Mouse (Mus musculus) intestine, postnatal 0 days (tissue): ENCODE data around the gene Tnfrsf11a. TPM values are rescaled to one million over a fixed set of nuclear protein-coding genes. Genes with fewer than 3 reads are reported as not detected.

Experiments used
- ATAC-seq: fragments of 200-750 bp; cut with Nextera tagmentation; 2 replicates; pipeline ENCODE4 v1.8.0; 2017; ENCODE audit warnings: mild to moderate bottlenecking, moderate TSS enrichment, moderate library complexity
- H3K27ac ChIP-seq: fragments of 300-500 bp; sonication (generic); 2 replicates; pipeline ENCODE4 v1.5.1; 2014; ENCODE audit warnings: mild to moderate bottlenecking, low read depth, low read length, moderate library complexity
- H3K27me3 ChIP-seq: fragments of 300-500 bp; sonication (generic); replicated peaks from 2 replicates; pipeline ENCODE4 v1.6.1; 2014; ENCODE audit warnings: low read length, mixed read lengths; ENCODE audit not compliant: control insufficient read depth, insufficient read depth
- H3K36me3 ChIP-seq: fragments of 300-500 bp; sonication (generic); 2 replicates; pipeline ENCODE4 v1.6.1; 2014; ENCODE audit warnings: mild to moderate bottlenecking, moderate library complexity; ENCODE audit not compliant: control insufficient read depth, insufficient read depth
- H3K4me1 ChIP-seq: fragments of 300-500 bp; sonication (generic); replicated peaks from 2 replicates; pipeline ENCODE4 v1.6.1; 2014; ENCODE audit warnings: antibody characterized with exemption, low read length, mixed read lengths; ENCODE audit not compliant: control insufficient read depth, insufficient read depth
- H3K4me2 ChIP-seq: fragments of 300-500 bp; sonication (generic); replicated peaks from 2 replicates; pipeline ENCODE4 v1.6.1; 2014; ENCODE audit warnings: low read depth, mild to moderate bottlenecking, moderate library complexity
- H3K4me3 ChIP-seq: fragments of 300-500 bp; sonication (generic); 2 replicates; pipeline ENCODE4 v1.5.1; 2014; ENCODE audit warnings: low read depth, low read length
- H3K9ac ChIP-seq: fragments of 300-500 bp; sonication (generic); 2 replicates; pipeline ENCODE4 v1.6.1; 2014; ENCODE audit warnings: mild to moderate bottlenecking, low read depth, low read length
- H3K9me3 ChIP-seq: fragments of 300-500 bp; sonication (generic); 2 replicates; pipeline ENCODE4 v1.6.1; 2016; ENCODE audit warnings: mixed run types; ENCODE audit not compliant: control insufficient read depth
- CTCF ChIP-seq: sonication (generic); IDR thresholded peaks from 2 replicates; pipeline ENCODE4 v1.5.1; 2016; ENCODE audit warnings: low read depth, mild to moderate bottlenecking, control low read depth, antibody characterized with exemption, moderate library complexity
- WGBS: fragments of 180-500 bp; shearing (Covaris S2); extraction: QIAGEN DNeasy Blood & Tissue Kit; methylation state at CpG from one replicate; pipeline ENCODE4 v1.1.7; 2014; 5-methylcytosine and 5-hydroxymethylcytosine counted together
- polyA plus RNA-seq: library from polyadenylated mRNA; unstranded; fragments of >200 nt; fragmentation: Nextera tagmentation; extraction: Ambion mirVana; gene quantifications from 2 replicates; pipeline ENCODE4 v1.2.1, GENCODE M21; 2015

Tnfrsf11a gene
- polyA plus RNA-seq, 1 experiment from 2014 or later = 23.4 TPM

GRCm38 (mm10) chr1:105815736-105816135 is 35.2 kb downstream of the Tnfrsf11a start:
- Histone ChIP-seq H3K9me3 (no peaks in the 10 kb centered on the region), H3K4me1 (no peaks in the 10 kb centered on the region), H3K9ac (no peak overlapping the region), H3K4me3 (no peak overlapping the region), H3K36me3 (peaks cover 44% of the 10 kb centered on the region), H3K4me2 (no peak overlapping the region), H3K27me3 (no peaks in the 10 kb centered on the region), H3K27ac (no peak overlapping the region)
- TF ChIP-seq CTCF = no peak
- WGBS = 99% methylated on average over 3 of the region's 3 CpGs
- no peak for ATAC-seq

GRCm38 (mm10) chr1:105819031-105819430 is 38.5 kb downstream of the Tnfrsf11a start:
- no peak for ATAC-seq
- no peak for TF ChIP-seq CTCF
- H3K4me1 ChIP-seq = no peaks in the 10 kb centered on the region
- H3K9ac ChIP-seq = no peak overlapping the region
- H3K4me3 ChIP-seq = no peak overlapping the region
- H3K27me3 ChIP-seq = no peaks in the 10 kb centered on the region
- H3K27ac ChIP-seq = no peak overlapping the region
- no peaks in the 10 kb centered on the region for H3K9me3 ChIP-seq
- 46% methylated on average over 6 of the region's 6 CpGs for WGBS
- peaks cover 65% of the 10 kb centered on the region for H3K36me3 ChIP-seq
- no peak overlapping the region for H3K4me2 ChIP-seq

- ATAC-seq = no peak
- WGBS = 68% methylated on average over 7 of the region's 7 CpGs
- TF ChIP-seq CTCF = no peak
- Histone ChIP-seq H3K4me2 (no peak overlapping the region), H3K27me3 (no peaks in the 10 kb centered on the region), H3K9ac (no peak overlapping the region), H3K4me1 (no peaks in the 10 kb centered on the region), H3K27ac (no peak overlapping the region), H3K9me3 (no peaks in the 10 kb centered on the region), H3K4me3 (no peak overlapping the region), H3K36me3 (peaks cover 70% of the 10 kb centered on the region)
These were observed 39.2 kb downstream of the Tnfrsf11a start for GRCm38 (mm10) chr1:105819740-105820139.

GRCm38 (mm10) chr1:105824356-105824755 is 43.8 kb downstream of the Tnfrsf11a start:
- H3K4me3 ChIP-seq = no peak overlapping the region
- 91% methylated on average over 4 of the region's 4 CpGs for WGBS
- H3K9ac ChIP-seq = no peak overlapping the region
- ATAC-seq = no peak
- no peak overlapping the region for H3K4me2 ChIP-seq
- no peak for TF ChIP-seq CTCF
- no peaks in the 10 kb centered on the region for H3K9me3 ChIP-seq
- no peaks in the 10 kb centered on the region for H3K4me1 ChIP-seq
- H3K27me3 ChIP-seq = no peaks in the 10 kb centered on the region
- peaks cover 75% of the 10 kb centered on the region for H3K36me3 ChIP-seq
- H3K27ac ChIP-seq = no peak overlapping the region

GRCm38 (mm10) chr1:105824980-105825379 is 44.5 kb downstream of the Tnfrsf11a start:
- WGBS = 73% methylated on average over 4 of the region's 4 CpGs

GRCm38 (mm10) chr1:105827374-105827773 is 46.9 kb downstream of the Tnfrsf11a start:
- WGBS = 91% methylated on average over 7 of the region's 7 CpGs
- no peak overlapping the region for H3K9ac ChIP-seq
- ATAC-seq = no peak
- no peak overlapping the region for H3K4me2 ChIP-seq
- no peaks in the 10 kb centered on the region for H3K4me1 ChIP-seq
- H3K4me3 ChIP-seq = no peak overlapping the region
- H3K36me3 ChIP-seq = peaks cover 61% of the 10 kb centered on the region
- no peaks in the 10 kb centered on the region for H3K27me3 ChIP-seq
- no peak for TF ChIP-seq CTCF
- no peak overlapping the region for H3K27ac ChIP-seq
- no peaks in the 10 kb centered on the region for H3K9me3 ChIP-seq

More at GRCm38 (mm10) chr1:105824980-105825379, 44.5 kb downstream of the Tnfrsf11a start:
- no peaks in the 10 kb centered on the region for H3K9me3 ChIP-seq
- TF ChIP-seq CTCF = no peak
- no peak overlapping the region for H3K4me3 ChIP-seq
- no peak overlapping the region for H3K4me2 ChIP-seq
- H3K27ac ChIP-seq = no peak overlapping the region
- H3K4me1 ChIP-seq = no peaks in the 10 kb centered on the region
- no peaks in the 10 kb centered on the region for H3K27me3 ChIP-seq
- peaks cover 70% of the 10 kb centered on the region for H3K36me3 ChIP-seq
- H3K9ac ChIP-seq = no peak overlapping the region
- ATAC-seq = no peak

GRCm38 (mm10) chr1:105827786-105828345 is 47.3 kb downstream of the Tnfrsf11a start:
- Histone ChIP-seq H3K4me3 (no peak overlapping the region), H3K4me1 (no peaks in the 10 kb centered on the region), H3K4me2 (no peak overlapping the region), H3K27ac (no peak overlapping the region), H3K9ac (no peak overlapping the region), H3K9me3 (no peaks in the 10 kb centered on the region), H3K27me3 (no peaks in the 10 kb centered on the region), H3K36me3 (peaks cover 56% of the 10 kb centered on the region)
- 84% methylated on average over 8 of the region's 8 CpGs for WGBS
- no peak for ATAC-seq
- TF ChIP-seq CTCF = no peak
